Mouse (Mus musculus) cortical plate, adult 2 months (tissue): ENCODE results near the gene Plscr4.

Experiments
- CTCF ChIP-seq: fragments of 200-500 bp; IDR thresholded peaks from 2 replicates; pipeline ENCODE4 v1.5.1; 2011; ENCODE audit warnings: mild to moderate bottlenecking, control low read depth, low read length; ENCODE audit not compliant: insufficient read depth; ENCODE audit errors: extremely low read depth
- POLR2A ChIP-seq: fragments of 200-500 bp; IDR thresholded peaks from 2 replicates; pipeline ENCODE4 v1.6.1; 2011; ENCODE audit warnings: mild to moderate bottlenecking, low read length, control low read depth; ENCODE audit not compliant: insufficient read depth; ENCODE audit errors: extremely low read depth

GRCm38 (mm10) chr9:92457261-92458058, at the start of gene Plscr4:
- TF ChIP-seq CTCF (no peak), POLR2A (no peak)
